Mouse (Mus musculus) bone marrow, adult 2 months (tissue): ENCODE data around the gene Hdac5. TPM values are rescaled to one million over a fixed set of nuclear protein-coding genes. Genes with fewer than 3 reads are reported as not detected.
A peak's percentile ranks its signal among the peaks of the same experiment; 100 is the strongest.
"Not testable (repeated sequence)": the region's sequence is repeated elsewhere in the genome, so short reads cannot be mapped to it uniquely, and the experiment has no call there.

Source experiments
- H3K27ac ChIP-seq: fragments of 200-500 bp; 2 replicates; pipeline ENCODE4 v1.5.1; 2012; ENCODE audit warnings: low read depth, mild to moderate bottlenecking, control low read depth, inconsistent platforms, low read length; ENCODE audit not compliant: control insufficient read depth, poor library complexity, insufficient read depth
- H3K4me1 ChIP-seq: fragments of 200-500 bp; 2 replicates; pipeline ENCODE4 v1.6.1; 2011; ENCODE audit warnings: low read length; ENCODE audit not compliant: control insufficient read depth, insufficient read depth
- H3K4me3 ChIP-seq: fragments of 200-500 bp; replicated peaks from 2 replicates; pipeline ENCODE3; 2011; ENCODE audit warnings: mild to moderate bottlenecking, low read depth, low read length, control low read depth; ENCODE audit not compliant: control insufficient read depth
- CTCF ChIP-seq: fragments of 200-500 bp; IDR thresholded peaks from 2 replicates; pipeline ENCODE4 v1.5.1; 2011; ENCODE audit warnings: low read length, control low read depth; ENCODE audit not compliant: control insufficient read depth, insufficient read depth
- POLR2A ChIP-seq: fragments of 200-500 bp; IDR thresholded peaks from 2 replicates; pipeline ENCODE4 v1.6.1; 2011; ENCODE audit warnings: low read depth, mild to moderate bottlenecking, control low read depth, low read length, borderline replicate concordance; ENCODE audit not compliant: control insufficient read depth
- WGBS: fragments of 180-500 bp; shearing (Covaris S2); methylation state at CpG from one replicate; pipeline ENCODE4 v1.1.7; 2018; 5-methylcytosine and 5-hydroxymethylcytosine counted together
- polyA plus RNA-seq: library from polyadenylated mRNA; stranded (reverse); fragments of >200 nt; gene quantifications from 2 replicates; pipeline ENCODE4 v1.2.4, GENCODE M21; 2011; ENCODE audit warnings: low replicate concordance; ENCODE audit not compliant: missing spikeins, insufficient read depth, insufficient read length

The Hdac5 gene
- polyA plus RNA-seq, 1 experiment = 89.1 TPM

DNA sequence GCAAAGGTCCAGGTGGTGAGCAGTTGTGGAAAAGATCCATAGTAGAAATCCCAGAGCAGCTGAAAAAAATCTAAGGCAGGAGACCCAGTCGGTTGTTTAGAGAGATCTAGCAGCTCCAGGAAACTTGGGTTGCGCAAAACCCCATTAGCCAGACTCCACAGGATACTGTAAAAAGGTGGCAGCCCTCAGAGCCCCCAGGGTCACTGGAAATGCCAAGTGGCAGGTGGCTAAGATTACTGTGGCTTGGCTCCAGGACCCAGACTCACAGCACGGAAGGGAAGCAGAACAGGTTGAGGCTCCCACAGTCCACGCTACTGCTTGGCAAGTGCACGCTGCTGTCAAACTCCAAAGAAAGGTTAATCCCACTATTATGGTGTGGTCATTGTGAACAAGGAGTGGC is 70.2 kb downstream of the Hdac5 start:
- no peak overlapping the region for H3K27ac ChIP-seq
- H3K4me3 ChIP-seq = no peak overlapping the region
- peaks cover 1% of the 10 kb centered on the region for H3K4me1 ChIP-seq
- WGBS = 48% methylated on average over 5 of the region's 5 CpGs
- TF ChIP-seq POLR2A (no peak), CTCF (no peak)

DNA sequence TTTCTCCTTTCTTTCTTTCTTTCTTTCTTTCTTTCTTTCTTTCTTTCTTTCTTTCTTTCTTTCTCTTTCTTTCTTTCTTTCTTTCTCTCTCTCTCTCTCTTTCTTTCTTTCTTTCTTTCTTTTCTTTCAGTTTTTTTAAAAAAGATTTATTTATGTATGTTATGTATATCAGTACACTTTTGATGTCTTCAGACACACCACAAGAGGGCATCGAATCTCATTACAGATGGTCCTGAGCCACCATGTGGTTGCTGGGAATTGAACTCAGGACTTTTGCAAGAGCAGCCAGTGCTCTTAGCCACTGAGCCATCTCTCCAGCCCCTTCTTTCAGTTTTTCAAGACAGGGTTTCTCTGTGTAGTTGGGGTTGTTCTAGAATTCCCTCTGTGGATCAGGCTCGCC is 71.9 kb downstream of the Hdac5 start:
- H3K4me3 ChIP-seq, H3K27ac ChIP-seq, H3K4me1 ChIP-seq: not testable (repeated sequence)
- WGBS = 76% methylated on average over 2 of the region's 2 CpGs

DNA sequence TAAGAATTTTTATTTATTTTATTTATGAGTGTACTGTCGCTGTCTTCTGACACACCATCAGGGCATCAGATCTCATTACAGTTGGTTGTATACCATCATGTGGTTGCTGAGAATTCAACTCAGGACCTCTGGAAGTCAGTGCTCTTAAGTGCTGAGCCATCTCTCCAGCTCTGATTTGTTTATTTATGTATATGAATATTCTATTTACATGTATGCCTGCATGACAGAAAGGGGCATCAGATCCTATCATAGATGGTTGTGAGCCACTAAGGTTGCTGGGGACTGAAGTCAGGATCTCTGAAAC is 73.2 kb downstream of the Hdac5 start:
- H3K4me3 ChIP-seq = no peak overlapping the region
- WGBS = 22% methylated on average over 1 of the region's 1 CpGs
- no peak overlapping the region for H3K27ac ChIP-seq
- no peak for TF ChIP-seq POLR2A
- TF ChIP-seq CTCF = no peak
- peaks cover 1% of the 10 kb centered on the region for H3K4me1 ChIP-seq

DNA sequence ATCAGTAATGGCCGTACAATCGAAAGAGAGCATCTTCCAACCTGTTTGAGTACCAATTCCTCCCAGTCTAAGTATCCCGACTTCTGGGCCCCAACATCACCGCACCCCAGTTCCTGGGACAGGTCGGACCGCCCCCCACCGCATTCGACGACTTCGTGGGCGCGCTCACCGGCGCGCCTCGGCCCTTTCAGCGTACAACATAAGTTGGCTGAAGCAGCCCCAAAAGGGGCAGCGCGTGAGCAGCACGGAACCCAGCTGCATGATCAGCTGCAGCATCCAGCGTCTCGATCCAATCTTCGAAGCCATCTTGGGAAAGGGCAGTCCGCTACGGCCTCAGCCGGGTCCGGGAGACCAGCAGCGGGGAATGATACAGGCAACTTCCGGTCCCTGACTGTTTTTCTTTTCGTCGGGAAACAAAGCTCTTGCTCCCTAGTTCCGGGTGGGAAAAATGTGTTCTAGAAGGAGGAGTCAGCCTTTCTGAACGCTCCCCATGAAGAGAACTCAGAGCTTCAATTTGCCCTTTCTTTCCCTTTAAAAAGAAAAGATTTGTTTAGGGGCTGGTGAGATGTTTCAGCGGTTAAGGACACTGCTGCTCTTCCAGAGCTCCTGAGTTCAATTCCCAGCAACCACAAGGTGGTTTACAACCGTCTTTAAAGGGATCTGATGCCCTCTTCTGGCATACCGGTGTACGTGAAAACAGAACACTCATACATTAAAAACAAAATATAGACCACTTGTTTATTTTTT is 73.8 kb downstream of the Hdac5 start, which contains the start of gene Tmem101:
Gene Tmem101, minus strand, starts transcription at position 366 of the 747 bp plus-strand sequence.
- WGBS = under 1% methylated on average over 37 of the region's 37 CpGs
- TF ChIP-seq POLR2A (peak; percentile 55; the same call in 1 of the 2 replicates), CTCF (no peak)
- 0 out of 2 replicates have a peak within 1 kb of the TSS, but pooled peaks have one; percentile 10 for H3K27ac ChIP-seq
- peaks cover 1% of the 10 kb centered on the region for H3K4me1 ChIP-seq
- H3K4me3 ChIP-seq = peak within 1 kb of the TSS; percentile 84

DNA sequence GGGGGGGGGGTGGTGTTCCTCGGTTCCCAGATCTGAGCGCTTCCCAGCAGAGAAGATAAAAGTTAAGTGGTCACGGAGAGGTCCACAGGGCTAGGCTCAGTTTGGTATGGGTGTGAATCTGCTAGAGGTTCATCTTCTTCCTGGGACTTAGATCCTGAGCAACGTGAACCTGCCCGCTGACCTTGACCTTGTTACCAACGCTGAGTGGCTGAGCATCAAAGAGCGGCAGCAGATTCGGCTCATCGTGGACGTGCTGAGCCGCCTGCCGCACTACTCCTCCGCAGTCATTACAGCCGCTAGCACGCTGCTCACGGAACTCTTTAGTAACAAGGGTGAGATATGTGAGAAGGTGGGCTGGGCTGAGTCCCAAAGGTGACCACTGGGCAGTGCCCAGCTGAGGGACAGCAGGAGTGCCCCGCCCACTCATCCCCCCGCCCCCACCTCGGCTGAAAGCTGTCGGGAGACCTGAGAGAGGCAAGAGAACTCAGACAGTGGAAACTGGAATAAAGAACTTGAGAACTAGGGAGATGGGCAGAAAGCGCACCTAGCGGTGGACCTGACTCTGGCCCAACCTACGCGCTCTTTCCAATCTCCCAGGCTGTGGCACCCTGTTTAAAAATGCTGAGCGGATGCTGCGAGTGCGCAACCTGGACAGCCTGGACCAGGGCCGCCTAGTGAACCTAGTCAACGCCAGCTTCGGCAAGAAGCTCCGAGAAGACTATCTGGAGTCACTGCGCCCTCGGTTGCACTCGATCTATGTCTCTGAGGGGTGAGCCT is 82.6 kb downstream of the Hdac5 start:
- H3K4me1 ChIP-seq = peaks cover 1% of the 10 kb centered on the region; the same call in 1 of the 2 replicates
- no peak overlapping the region for H3K4me3 ChIP-seq
- WGBS = 16% methylated on average over 34 of the region's 34 CpGs
- TF ChIP-seq POLR2A (no peak), CTCF (no peak)
- no peak overlapping the region for H3K27ac ChIP-seq

DNA sequence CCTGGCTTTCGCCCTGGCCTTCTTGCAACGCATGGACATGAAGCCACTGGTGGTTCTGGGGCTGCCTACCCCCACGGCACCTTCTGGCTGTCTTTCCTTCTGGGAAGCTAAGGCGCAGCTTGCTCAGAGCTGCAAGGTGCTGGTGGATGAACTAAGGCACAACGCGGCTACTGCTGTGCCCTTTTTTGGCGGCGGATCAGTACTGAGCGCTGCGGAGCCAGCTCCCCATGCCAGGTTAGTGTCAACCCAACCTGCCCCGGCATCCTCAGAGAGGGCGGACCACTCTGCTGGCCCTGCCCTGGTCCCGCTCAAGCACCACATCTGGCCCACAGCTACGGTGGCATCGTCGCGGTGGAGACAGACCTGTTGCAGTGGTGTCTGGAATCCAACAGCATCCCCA is 83.4 kb downstream of the Hdac5 start:
- WGBS = 10% methylated on average over 17 of the region's 17 CpGs
- peak overlapping the region; percentile 30 for H3K4me3 ChIP-seq

DNA sequence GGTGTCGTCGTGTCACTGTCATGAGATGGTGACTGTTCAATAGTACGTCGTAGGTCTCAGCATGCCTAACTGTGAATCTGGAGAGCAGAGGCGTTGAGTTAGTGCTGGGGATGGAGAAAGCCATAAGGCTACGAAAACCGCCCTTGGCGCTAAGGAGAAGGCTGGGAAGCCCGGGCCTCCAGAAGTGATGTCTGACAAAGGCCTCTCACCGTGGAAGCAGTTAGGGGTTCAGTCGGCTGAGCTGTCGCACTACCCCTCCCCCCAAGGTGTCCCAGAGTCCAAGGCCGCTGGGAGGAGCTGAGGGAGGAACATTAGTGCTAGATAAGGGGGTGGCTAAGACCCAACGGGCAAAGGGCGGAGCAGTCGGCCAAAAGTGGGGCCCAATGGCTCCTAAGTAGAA is 84.0 kb downstream of the Hdac5 start:
- Histone ChIP-seq H3K4me3 (peak overlapping the region; percentile 44), H3K27ac (no peak overlapping the region), H3K4me1 (peaks cover 1% of the 10 kb centered on the region; the same call in 1 of the 2 replicates)
- TF ChIP-seq CTCF (no peak), POLR2A (no peak)
- WGBS = 7% methylated on average over 16 of the region's 16 CpGs

More for the DNA sequence above, 83.4 kb downstream of the Hdac5 start:
- no peak overlapping the region for H3K27ac ChIP-seq
- TF ChIP-seq POLR2A = no peak
- TF ChIP-seq CTCF = no peak
- H3K4me1 ChIP-seq = peaks cover 1% of the 10 kb centered on the region; the same call in 1 of the 2 replicates

DNA sequence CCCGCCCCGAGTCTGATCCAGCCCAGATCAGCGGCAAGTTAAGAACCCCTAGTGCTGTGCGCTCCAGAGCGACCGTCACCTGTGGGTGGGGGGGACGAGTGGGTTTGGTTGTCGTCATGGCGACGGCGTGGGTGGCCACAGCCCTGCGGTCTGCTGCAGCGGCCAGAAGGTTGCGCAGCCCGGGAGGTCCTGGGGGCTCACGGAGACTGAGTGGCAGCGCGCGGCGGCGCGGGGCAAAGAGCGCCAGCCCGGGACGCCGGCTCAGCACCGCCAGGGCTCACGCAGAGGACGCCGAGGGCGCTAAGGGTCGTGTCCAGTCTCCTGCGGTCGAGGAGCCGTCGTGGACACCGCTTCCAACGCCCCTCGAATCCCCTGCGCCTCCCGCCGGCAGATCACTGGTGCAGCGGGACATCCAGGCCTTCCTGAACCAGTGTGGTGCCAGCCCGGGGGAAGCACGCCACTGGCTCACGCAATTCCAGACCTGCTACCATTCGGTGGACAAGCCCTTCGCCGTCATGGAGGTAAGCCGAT is 84.4 kb downstream of the Hdac5 start, which contains the start of gene Nags:
Gene Nags, plus strand, starts transcription at position 43 of the 531 bp plus-strand sequence.
- no peak for TF ChIP-seq CTCF
- no peak for TF ChIP-seq POLR2A
- WGBS = 3% methylated on average over 50 of the region's 50 CpGs
- Histone ChIP-seq H3K4me3 (peak within 1 kb of the TSS; percentile 44), H3K27ac (no peak within 1 kb of the TSS; the same call in 1 of the 2 replicates), H3K4me1 (peaks cover 1% of the 10 kb centered on the region; the same call in 1 of the 2 replicates)
